Mouse (Mus musculus): ENCODE measurements around the gene Olfr96.

Gene Olfr96

GRCm38 (mm10) chr17:37246715-37247114 is 26.8 kb downstream of the Olfr96 start:
- POLR2A ChIA-PET, result no interaction called here
- CTCF ChIA-PET, result interaction anchor here in 2 of 4 experiments (0.6 to 1.1 kb wide), 2 partner anchors 163 to 333 kb away, joined by 3 to 6 read pairs; no protein-coding TSS in a partner anchor

- CTCF ChIA-PET, result no interaction called here
- POLR2A ChIA-PET, result no interaction called here
Observed at GRCm38 (mm10) chr17:37249460-37249859, 29.5 kb downstream of the Olfr96 start.

- ChIA-PET POLR2A (no interaction called here), CTCF (no interaction called here)
Observed at GRCm38 (mm10) chr17:37250544-37250943, 30.6 kb downstream of the Olfr96 start.

- POLR2A ChIA-PET, result no interaction called here
- CTCF ChIA-PET, result no interaction called here
Observed at GRCm38 (mm10) chr17:37263626-37264025, 43.7 kb downstream of the Olfr96 start, which contains the start of gene Olfr98. Gene Olfr98, minus strand, starts transcription at chr17:37263749.

GRCm38 (mm10) chr17:37270058-37270701 is 50.2 kb downstream of the Olfr96 start, which contains the start of gene H2-M3:
Gene H2-M3, plus strand, starts transcription at chr17:37270220.
- ChIA-PET POLR2A (no interaction called here), CTCF (interaction anchor here in 1 of 4 experiments (0.6 kb wide), 1 partner anchor 187 kb away, joined by 3 read pairs; no protein-coding TSS in a partner anchor)

- CTCF ChIA-PET, result interaction anchor here in 1 of 4 experiments (0.6 kb wide), 1 partner anchor 187 kb away, joined by 3 read pairs; no protein-coding TSS in a partner anchor
Observed at GRCm38 (mm10) chr17:37270702-37271092, 50.8 kb downstream of the Olfr96 start.

GRCm38 (mm10) chr17:37275626-37276248 is 55.8 kb downstream of the Olfr96 start:
- POLR2A ChIA-PET, result no interaction called here
- CTCF ChIA-PET, result no interaction called here

More at GRCm38 (mm10) chr17:37270702-37271092, 50.8 kb downstream of the Olfr96 start:
- POLR2A ChIA-PET, result no interaction called here
